Mouse (Mus musculus) MN1 (cell line): ENCODE measurements around the gene Axin1.
"Not testable (repeated sequence)": the region's sequence is repeated elsewhere in the genome, so short reads cannot be mapped to it uniquely, and the experiment has no call there.

Experiments used
- DNase-seq: peaks from one replicate; pipeline ENCODE4 v3.0.0-alpha.2; 2016; ENCODE audit warnings: low spot score

Axin1 gene

GRCm38 (mm10) chr17:26188091-26188805, 49.8 kb downstream of the Axin1 start:
- DNase-seq = no peak

DNA sequence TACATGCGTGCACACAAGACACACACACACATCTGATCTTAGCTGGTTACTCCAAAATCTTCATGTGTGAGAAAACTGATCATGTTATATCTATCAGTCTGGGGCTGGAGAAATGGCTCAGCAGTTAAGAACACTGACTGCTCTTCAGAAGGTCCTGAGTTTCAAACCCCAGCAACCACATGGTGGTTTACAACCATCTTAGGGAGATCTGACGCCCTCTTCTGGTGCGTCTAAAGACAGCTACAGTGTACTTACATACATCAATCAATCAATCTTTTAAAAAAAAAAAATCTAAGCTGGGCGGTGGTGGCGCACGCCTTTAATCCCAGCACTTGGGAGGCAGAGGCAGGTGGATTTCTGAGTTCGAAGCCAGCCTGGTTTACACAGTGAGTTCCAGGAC, 53.0 kb downstream of the Axin1 start:
- not testable (repeated sequence) for DNase-seq

DNA sequence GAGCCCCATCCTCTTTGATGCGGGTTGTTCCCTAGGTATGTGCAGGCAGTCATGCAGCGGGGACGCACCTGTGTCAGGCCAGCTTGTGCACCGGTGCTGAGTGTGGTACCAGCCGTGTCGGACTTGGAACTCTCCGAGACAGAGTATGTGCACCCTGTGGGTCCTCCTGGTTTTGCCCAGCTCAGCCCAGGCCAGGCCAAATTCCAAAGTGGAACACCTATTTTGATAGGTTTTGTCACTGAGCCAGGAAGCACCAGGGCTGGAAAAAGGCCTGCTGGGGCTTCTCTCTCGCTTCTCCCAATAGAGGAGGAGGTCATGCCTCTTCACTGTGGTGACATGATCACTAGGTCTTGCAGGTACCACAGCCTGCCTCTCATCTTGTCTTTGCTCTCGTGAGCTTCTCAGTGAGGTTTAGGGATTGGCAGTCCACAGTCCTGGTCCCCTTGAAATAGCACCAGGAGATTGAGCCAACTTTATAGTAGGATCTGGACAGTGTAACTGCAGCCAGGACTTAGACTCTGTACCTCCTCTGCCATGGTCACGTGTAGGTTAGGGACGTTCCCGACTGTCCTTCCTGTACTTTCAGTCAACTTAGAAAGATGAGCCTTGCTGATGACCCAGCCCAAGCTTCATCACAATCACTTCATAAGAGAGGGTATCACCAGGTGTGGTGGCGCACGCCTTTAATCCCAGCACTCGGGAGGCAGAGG, 54.1 kb downstream of the Axin1 start:
- DNase-seq = no peak

- no peak for DNase-seq
These were observed 60.4 kb downstream of the Axin1 start, which contains the start of gene Pdia2 for GRCm38 (mm10) chr17:26198892-26199291. Pdia2 (minus strand) TSS chr17:26199087.

DNA sequence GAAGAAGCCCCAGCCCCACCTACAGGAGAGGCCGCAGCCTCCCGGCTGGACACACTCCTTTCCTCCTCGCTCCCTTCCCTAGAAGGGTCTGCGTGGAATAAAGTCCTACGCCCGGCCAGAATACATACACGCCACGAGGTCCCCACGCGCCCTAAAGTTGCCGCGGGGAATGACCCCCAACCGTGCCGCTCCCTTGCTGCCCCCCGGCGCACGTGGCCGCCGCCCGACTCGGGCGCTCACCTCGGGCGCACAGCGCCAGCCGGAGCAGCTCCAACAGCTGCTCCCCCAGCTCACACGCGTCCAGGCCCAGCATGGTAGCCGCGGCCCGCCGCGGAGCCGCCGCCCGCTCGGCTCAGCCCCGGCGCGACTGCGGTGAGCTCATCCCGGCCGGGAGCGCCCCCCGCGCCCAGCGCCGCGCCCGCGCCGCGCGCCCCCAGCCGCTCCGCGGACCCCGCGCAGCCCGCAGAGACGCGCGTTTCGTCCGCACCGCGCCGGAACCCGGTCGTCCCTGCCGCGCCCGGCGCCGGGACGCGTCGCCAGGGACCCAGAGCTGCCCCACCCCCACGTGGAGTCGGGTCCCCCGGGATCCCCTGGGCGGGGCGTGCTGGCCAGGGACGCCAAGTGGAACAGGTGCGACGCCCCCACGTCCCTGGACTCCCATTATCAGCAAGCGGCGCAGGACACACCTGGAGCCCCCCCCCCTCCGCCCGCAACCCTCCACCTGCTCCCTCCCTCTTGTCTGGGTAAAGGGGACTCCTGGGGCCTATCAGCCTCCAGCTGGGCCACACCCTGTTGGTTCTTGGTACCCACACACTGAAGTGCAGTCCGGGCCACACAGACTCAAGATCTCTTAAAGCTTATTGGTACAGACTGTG, 62.6 kb downstream of the Axin1 start:
- peak; percentile 61 for DNase-seq

DNA sequence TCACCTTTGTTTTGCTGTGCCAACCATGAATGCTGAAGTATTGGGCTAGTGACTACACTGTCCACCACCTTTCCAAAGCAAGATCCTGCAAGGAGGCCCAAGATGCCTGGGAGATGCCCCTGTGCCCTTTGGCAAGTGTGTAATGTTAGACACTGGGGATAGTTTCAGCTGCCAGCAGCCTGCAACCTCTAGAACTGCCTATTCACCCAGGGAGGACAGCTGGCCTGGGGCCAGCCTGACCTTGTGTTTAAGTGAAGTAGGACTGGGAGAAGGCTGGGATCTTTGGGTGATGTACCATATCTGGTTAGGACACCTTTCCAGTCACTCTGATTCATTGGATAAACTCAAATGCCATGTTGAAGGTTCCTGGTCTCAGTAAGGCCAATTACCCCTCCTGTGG, 63.5 kb downstream of the Axin1 start:
- peak; percentile 34 for DNase-seq

GRCm38 (mm10) chr17:26202737-26203136, 64.2 kb downstream of the Axin1 start, which contains the start of gene Rgs11:
Rgs11 (plus strand) TSS chr17:26202951.
- DNase-seq = no peak

GRCm38 (mm10) chr17:26203321-26203811, 64.9 kb downstream of the Axin1 start:
- no peak for DNase-seq

GRCm38 (mm10) chr17:26204766-26205165, 66.3 kb downstream of the Axin1 start:
- DNase-seq = no peak

DNA sequence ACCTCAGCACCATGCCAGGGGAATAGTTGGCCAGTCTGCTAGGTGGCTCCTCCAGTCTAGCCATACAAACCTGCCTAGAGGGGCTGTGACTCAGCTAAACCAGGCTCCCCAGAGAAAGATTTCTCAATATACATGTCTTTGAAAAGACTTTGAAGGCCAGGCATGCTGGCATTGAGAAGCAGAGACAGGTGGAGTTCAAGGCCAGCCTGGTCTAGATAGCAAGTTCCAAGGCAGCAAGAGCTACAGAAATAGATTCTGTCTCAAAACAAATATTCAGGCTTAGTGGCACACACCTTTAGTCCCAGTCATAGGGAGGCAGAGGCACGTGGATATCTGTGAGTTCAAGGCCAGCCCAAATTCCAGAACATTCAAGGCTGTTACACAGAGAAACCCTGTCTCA, 67.9 kb downstream of the Axin1 start:
- no peak for DNase-seq

DNA sequence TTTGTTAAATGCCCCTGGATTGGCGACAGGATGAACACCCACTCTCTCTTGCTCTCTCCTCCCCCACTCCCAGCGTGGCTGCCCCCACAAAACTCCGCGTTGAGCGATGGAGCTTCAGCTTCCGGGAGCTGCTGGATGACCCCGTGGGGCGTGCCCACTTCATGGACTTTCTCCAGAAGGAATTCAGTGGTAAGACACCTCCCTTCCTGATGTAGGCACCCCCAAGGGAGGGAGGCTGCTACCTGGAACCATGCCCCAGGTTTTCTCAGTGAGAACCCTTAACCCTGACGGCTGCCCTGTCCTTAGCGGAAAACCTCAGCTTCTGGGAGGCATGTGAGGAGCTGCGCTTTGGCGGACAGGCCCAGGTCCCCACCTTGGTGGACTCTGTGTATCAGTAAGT, 69.2 kb downstream of the Axin1 start, which contains the start of gene Arhgdig:
Arhgdig (minus strand) TSS at position 101 of the 400 bp plus-strand sequence.
- DNase-seq = no peak

- no peak for DNase-seq
These were observed 73.8 kb downstream of the Axin1 start for GRCm38 (mm10) chr17:26212241-26212640.

DNA sequence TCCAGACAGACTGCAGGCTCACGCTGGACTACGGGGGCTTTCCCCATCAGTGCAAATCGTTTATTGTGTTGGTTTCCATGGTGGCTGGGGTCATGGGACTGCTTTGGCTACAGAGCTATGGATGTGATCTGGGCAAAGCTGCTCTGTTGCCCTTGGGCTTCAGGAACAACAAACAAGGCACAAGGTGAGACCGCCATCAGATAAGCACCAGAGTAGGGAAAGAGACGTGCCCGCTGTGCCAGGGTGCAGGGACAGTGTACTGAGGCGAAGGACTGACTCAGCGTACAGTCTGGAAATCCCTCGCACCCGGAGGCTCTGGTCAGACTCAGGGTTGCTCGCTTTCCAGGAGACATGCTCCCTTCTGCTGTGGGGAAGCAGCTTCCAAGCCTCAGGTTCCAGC, 74.2 kb downstream of the Axin1 start:
- DNase-seq = no peak

DNA sequence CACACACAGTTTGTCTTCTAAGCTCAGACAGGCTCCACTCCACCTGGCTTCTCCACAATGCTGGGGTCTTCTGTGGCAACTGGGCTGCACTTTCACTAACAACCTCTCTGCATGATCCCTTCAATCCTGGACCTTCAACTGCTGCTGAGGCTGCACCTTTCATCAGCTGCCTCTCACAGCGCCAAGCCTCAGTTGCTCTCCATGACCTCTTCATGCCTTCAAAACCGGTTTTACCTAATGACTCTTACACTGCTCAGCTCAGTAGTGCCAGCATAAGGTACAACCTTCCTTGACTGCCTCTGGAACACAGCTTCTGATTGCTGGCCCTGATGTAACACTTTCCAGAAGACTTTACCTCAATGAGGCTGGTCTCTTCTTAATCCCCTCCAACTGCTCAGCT, 83.0 kb downstream of the Axin1 start:
- no peak for DNase-seq

DNA sequence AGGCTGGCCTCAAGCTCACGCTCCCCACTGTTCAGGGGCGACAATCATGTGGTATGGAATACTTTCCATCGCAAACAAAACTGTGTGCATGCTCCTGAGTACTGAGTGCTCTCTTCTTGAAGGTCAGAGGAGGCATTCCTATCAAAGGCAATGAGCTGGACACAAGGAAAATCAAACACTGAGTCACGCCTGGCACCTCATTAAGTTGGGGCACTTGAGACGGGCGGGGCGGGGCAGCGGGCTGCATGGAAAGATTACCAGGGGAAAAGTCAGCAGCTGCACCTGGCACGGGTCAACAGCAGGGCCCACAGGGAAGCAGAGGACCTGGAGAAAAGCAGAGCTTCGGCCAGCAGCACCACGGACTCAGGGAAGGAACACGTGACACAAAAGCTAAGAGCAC, 86.7 kb downstream of the Axin1 start:
- no peak for DNase-seq

DNA sequence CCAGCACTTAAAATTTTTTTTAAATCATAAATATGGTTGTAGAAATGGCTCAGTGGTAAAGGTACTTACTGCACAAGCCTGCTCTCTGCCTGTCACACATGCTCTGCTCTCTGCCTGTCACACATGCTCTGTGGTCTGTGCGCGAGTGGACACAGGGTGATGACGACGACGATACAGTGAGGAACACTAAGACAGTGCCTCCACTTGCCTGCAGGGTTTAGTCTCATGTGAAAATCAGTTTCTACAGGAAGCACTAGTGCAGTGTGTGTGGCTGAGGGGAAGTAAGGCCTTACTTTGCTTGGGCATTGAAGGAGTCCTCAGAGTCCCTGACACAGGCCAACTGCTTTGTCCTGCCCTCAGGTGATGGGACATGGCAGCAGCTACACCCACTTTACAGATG, 91.3 kb downstream of the Axin1 start:
- no peak for DNase-seq

DNA sequence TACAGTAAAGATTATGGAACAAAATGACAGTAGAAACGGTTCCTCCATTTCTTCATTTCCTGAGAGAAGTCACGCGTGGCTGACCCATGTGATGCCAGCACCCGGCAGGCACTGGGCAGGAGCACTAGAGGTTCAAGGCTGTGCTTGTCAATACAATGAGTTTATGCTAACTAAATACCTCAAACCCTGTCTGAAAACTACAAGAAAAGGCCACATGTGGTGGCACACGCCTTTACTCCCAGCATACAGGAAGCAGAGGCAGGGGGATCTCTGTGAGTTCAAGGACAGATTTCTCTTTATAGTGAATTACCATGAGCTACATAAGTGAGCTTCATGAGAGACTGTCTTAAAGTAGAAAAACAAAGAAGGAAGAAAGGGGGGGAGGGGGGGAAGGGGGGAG, 92.7 kb downstream of the Axin1 start:
- no peak for DNase-seq

- no peak for DNase-seq
These were observed 94.4 kb downstream of the Axin1 start for GRCm38 (mm10) chr17:26232863-26233262.

DNA sequence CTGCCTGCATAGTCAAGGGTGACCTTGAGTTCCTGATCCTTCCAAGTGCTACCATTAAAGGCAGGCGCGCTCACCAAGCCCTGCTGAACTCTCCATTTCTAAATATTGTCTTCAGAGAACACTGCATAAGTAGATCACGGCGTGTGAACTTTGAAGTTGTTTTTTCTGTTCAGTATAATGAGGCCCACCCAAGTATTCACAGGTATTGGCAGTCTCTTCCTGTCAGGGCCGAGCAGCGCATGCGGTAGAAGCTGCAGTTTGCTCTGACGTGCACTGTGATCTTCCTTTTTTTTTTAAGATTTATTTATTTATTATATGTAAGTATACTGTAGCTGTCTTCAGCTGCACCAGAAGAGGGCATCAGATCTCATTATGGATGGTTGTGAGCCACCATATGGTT, 95.9 kb downstream of the Axin1 start:
- no peak for DNase-seq

GRCm38 (mm10) chr17:26235077-26235815, 96.8 kb downstream of the Axin1 start:
- DNase-seq = no peak

GRCm38 (mm10) chr17:26237667-26238066, 99.2 kb downstream of the Axin1 start:
- no peak for DNase-seq

GRCm38 (mm10) chr17:26239551-26239950, 101.1 kb downstream of the Axin1 start:
- no peak for DNase-seq
